Mouse (Mus musculus) adipose tissue, adult 10 weeks (tissue): Measurements from ENCODE around the gene Huwe1. TPM values are rescaled to one million over a fixed set of nuclear protein-coding genes. Genes with fewer than 3 reads are reported as not detected.

Experiments used
- polyA plus RNA-seq: library from polyadenylated mRNA; stranded (reverse); fragments of 350-450 nt; fragmentation: Illumina TruSeq; extraction: RNeasy Lipid Tissue Mini Kit (QIAGEN cat#74804); gene quantifications from one replicate; pipeline ENCODE4 v1.2.3, GENCODE M21; 2014; ENCODE audit warnings: low read depth, low replicate concordance

Huwe1 gene
- 74.5 TPM for polyA plus RNA-seq

DNA sequence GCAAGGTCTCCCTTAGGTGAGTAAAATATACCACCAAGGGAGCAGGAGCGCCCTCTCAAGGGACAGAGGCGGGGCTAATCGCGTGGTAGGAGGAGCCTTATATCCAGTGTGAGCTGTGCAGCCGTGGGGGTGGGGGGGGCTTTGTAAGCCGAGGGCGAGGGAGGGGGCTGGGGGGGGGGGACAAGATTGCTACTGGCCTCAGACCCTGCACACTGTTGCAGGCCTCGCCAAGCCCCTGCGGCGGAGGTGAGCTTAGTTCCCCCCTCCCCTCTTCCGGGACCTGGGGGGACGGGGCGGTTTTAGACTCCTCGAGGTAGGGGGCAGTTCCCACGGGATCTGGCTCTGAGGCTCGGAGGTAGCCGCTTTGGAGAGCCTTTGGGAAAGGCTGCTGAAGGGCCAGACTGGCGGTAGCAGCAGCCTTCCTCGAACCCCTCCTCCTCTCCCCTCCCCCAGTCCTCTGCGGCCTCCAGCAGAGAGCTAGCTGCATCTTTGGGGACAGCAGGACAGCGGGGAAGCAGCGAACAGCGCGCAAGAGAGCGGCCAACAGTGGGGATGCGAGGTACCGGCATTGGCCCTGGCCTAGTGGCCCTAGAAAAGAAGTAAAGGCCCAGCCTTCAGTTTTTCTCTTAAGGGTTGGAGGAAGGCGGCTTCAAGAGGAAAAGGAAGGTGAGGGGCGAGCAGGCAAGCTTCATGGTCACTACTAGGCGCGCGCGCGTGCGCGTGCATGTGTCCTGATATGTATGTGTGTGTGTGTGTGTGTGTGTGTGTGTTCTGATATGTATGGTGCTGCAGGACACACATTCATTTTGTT is at the start of gene Huwe1:
Huwe1 (plus strand) TSS at position 107 of the 811 bp plus-strand sequence.

Other genes starting within 250 kb of the Huwe1 start
- gene Hsd17b10, start 201.0 kb downstream of the Huwe1 start, polyA plus RNA-seq = 144 TPM
- gene Ribc1, start 215.5 kb downstream of the Huwe1 start, polyA plus RNA-seq = 3.4 TPM
- 44.2 TPM for gene Smc1a, start 215.6 kb downstream of the Huwe1 start, polyA plus RNA-seq